In genomic region chr5:119597530-119597929, GRCm38 (mm10) we compare ENCODE assay signal across 26 mouse cellular contexts.
"Had no signal": no experiment of that assay in that cellular context is flagged by ENCODE, and none has a peak within 500 bp of the region (broad histone marks: within the 10 kb centered on the region; RNA-seq: fewer than 3 reads in every experiment).

No protein-coding gene starts in this region.

- DNase-seq: gastrocnemius, postnatal 14 days; gastrocnemius, postnatal 36 days; heart, adult 11 months; heart, adult 2 months; heart, postnatal 14 days; heart, postnatal 36 days; kidney, adult 11 months; kidney, adult 2 months; kidney, adult 9 months; kidney, postnatal 14 days; kidney, postnatal 36 days; layer of hippocampus, adult 9-11 months; layer of hippocampus, postnatal 36 days; left cerebral cortex, postnatal 4 days; liver had no signal

- H3K9ac ChIP-seq: heart, embryonic 13.5 days; heart, embryonic 15.5 days; hindbrain, embryonic 13.5 days; hindbrain, embryonic 15.5 days; kidney, embryonic 15.5 days; limb, embryonic 12.5 days had no signal

- H3K27ac ChIP-seq: heart, adult 2 months; heart, embryonic 13.5 days; heart, embryonic 15.5 days; hindbrain, embryonic 13.5 days; hindbrain, embryonic 15.5 days; hindbrain, postnatal 0 days; kidney, embryonic 15.5 days; kidney, postnatal 0 days; limb, embryonic 12.5 days had no signal

- H3K4me2 ChIP-seq: heart, embryonic 11.5 days; heart, embryonic 13.5 days; heart, embryonic 15.5 days; hindbrain, embryonic 13.5 days; hindbrain, embryonic 15.5 days; kidney, embryonic 15.5 days; limb, embryonic 12.5 days; liver, embryonic 11.5 days had no signal

- ATAC-seq: hindbrain, postnatal 0 days; intestine, embryonic 16.5 days had no signal

- H3K4me3 ChIP-seq: heart, adult 2 months; heart, embryonic 13.5 days; heart, embryonic 15.5 days; hindbrain, embryonic 13.5 days; hindbrain, embryonic 15.5 days; kidney, embryonic 15.5 days; limb, embryonic 12.5 days had no signal

- H3K36me3 ChIP-seq: heart, embryonic 13.5 days; heart, embryonic 15.5 days; hindbrain, embryonic 13.5 days; hindbrain, embryonic 15.5 days; kidney, embryonic 15.5 days; limb, embryonic 12.5 days had no signal

- H3K4me1 ChIP-seq: heart, embryonic 13.5 days; heart, embryonic 15.5 days; hindbrain, embryonic 13.5 days; hindbrain, embryonic 15.5 days had no signal

- H3K9me3 ChIP-seq: heart, embryonic 13.5 days; heart, embryonic 15.5 days; hindbrain, embryonic 13.5 days; hindbrain, embryonic 15.5 days; kidney, embryonic 15.5 days; limb, embryonic 12.5 days had no signal

- H3K27me3 ChIP-seq: hindbrain, embryonic 13.5 days; hindbrain, embryonic 15.5 days; kidney, embryonic 15.5 days had no signal
